Mouse (Mus musculus) midbrain, embryonic 14.5 days (tissue): ENCODE data around the gene Glt8d1. TPM values are rescaled to one million over a fixed set of nuclear protein-coding genes. Genes with fewer than 3 reads are reported as not detected.

ENCODE experiments used
- ATAC-seq: fragments of 200-750 bp; cut with Nextera tagmentation; 2 replicates; pipeline ENCODE4 v1.8.0; 2017; ENCODE audit warnings: moderate number of reproducible peaks, moderate library complexity; ENCODE audit not compliant: low FRiP score, low TSS enrichment
- DNase-seq: peaks from one replicate; pipeline ENCODE4 v3.0.0-alpha.2; 2015
- H3K27ac ChIP-seq: fragments of 300-500 bp; sonication (generic); replicated peaks from 2 replicates; pipeline ENCODE4 v1.5.1; 2014; ENCODE audit warnings: mild to moderate bottlenecking, low read depth, low read length, moderate library complexity
- H3K27me3 ChIP-seq: fragments of 300-500 bp; sonication (generic); 2 replicates; pipeline ENCODE4 v1.6.1; 2014; ENCODE audit warnings: low read length, control low read depth, mixed read lengths; ENCODE audit not compliant: control insufficient read depth, insufficient read depth
- H3K36me3 ChIP-seq: fragments of 300-500 bp; sonication (generic); 2 replicates; pipeline ENCODE4 v1.6.1; 2014; ENCODE audit warnings: low read length, control low read depth; ENCODE audit not compliant: control insufficient read depth, insufficient read depth
- H3K4me1 ChIP-seq: fragments of 300-500 bp; sonication (generic); 2 replicates; pipeline ENCODE4 v1.6.1; 2014; ENCODE audit warnings: mild to moderate bottlenecking, antibody characterized with exemption, low read length, control low read depth; ENCODE audit not compliant: control insufficient read depth, insufficient read depth
- H3K4me2 ChIP-seq: fragments of 300-500 bp; sonication (generic); 2 replicates; pipeline ENCODE4 v1.6.1; 2014; ENCODE audit warnings: mild to moderate bottlenecking, low read length, moderate library complexity
- H3K4me3 ChIP-seq: fragments of 300-500 bp; sonication (generic); replicated peaks from 2 replicates; pipeline ENCODE4 v1.5.1; 2014; ENCODE audit warnings: low read depth, low read length
- H3K9ac ChIP-seq: fragments of 300-500 bp; sonication (generic); replicated peaks from 2 replicates; pipeline ENCODE4 v1.6.1; 2014; ENCODE audit warnings: mild to moderate bottlenecking, low read length, moderate library complexity
- H3K9me3 ChIP-seq: fragments of 300-500 bp; sonication (generic); 2 replicates; pipeline ENCODE4 v1.6.1; 2016; ENCODE audit warnings: low read length, control low read depth, mixed read lengths; ENCODE audit not compliant: control insufficient read depth
- WGBS: fragments of 180-500 bp; shearing (Covaris S2); extraction: QIAGEN DNeasy Blood & Tissue Kit; methylation state at CpG from one replicate; pipeline ENCODE4 v1.1.7; 2014; 5-methylcytosine and 5-hydroxymethylcytosine counted together
- polyA plus RNA-seq: library from polyadenylated mRNA; unstranded; fragments of >200 nt; fragmentation: Nextera tagmentation; extraction: Ambion mirVana; gene quantifications from 2 replicates; pipeline ENCODE4 v1.2.1, GENCODE M21; 2014

Glt8d1 gene
- 54.0 and 62.4 TPM in 2 replicates for polyA plus RNA-seq

DNA sequence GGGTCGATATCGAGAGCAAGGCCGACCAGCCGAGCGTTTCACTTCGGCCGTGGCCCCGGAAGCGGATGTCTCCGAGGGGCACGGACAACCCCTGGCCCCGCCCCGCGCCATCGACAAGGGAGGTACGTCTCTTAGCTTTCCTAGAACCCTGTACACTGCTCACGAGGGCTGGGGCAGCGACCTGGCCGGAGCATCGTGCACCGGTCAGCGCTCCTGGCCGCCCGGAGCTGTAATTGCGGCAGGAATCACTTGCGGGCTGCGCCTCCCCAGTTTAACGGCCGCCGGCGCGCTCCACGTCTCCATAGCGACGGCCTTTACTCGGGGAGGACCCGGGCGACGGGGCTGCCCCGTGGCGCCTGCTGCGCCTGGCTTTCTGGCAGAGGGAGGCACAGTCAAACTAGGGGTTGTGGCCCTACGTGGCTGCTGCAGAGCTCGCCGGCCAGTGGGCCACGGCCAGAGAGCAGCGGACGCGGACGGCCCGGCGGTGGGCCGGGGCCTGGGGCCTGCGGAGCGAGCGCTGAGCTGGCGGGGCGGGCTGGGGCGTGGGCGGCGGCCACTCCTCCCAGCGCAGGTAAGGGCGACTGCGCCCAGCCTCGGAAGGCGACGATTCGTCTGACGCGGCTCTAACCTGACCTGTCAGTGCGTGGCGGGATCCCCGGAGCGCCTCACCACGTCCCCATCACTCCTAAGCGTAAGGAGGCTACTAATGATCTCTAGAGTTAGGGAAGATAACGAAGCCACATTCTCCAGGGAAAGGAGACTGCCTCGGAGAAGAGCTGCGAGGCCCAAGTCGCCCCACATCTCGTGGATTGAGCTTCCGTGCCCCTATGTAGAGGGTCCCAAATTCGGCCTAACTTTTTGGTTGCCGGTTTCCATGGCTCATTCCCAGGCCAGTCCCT, at the start of gene Glt8d1, which contains the start of gene Spcs1:
TSS of gene Glt8d1 (plus strand) at position 94 of the 899 bp plus-strand sequence.
TSS of gene Spcs1 (minus strand) at position 366 of the 899 bp plus-strand sequence.
- peaks cover 18% of the 10 kb centered on the region for H3K36me3 ChIP-seq
- no peaks in the 10 kb centered on the region for H3K9me3 ChIP-seq
- DNase-seq (peak; percentile 90), ATAC-seq (peak; percentile 94)
- H3K27ac ChIP-seq = peak within 1 kb of the TSS; percentile 93
- no peaks in the 10 kb centered on the region for H3K27me3 ChIP-seq
- H3K9ac ChIP-seq = peak within 1 kb of the TSS; percentile 88
- WGBS = under 1% methylated on average over 82 of the region's 84 CpGs
- peaks cover 8% of the 10 kb centered on the region for H3K4me1 ChIP-seq
- peak within 1 kb of the TSS; percentile 78 for H3K4me2 ChIP-seq
- peak within 1 kb of the TSS; percentile 95 for H3K4me3 ChIP-seq

DNA sequence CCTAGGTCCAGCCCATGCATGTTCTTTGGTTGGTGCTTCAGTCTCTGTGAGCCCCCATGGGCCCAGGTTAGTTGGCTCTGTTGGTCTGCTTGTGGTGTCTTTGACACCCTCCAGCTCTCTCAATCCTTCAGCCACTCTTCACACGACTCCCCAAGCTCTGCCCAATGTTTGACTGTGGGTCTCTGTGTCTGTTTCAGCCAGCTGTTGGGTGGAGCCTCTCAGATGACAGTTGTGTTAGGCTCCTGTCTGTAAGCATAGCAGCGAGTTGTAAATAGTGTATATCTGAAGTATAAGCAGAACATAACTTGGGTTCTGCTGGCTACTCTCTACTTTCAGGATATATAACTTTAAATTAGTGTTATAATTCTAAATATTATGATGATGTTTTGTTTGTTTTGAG, 42.7 kb upstream of the Glt8d1 start:
- DNase-seq (no peak), ATAC-seq (no peak)
- H3K4me1 ChIP-seq = no peaks in the 10 kb centered on the region
- no peak overlapping the region for H3K9ac ChIP-seq
- no peaks in the 10 kb centered on the region for H3K27me3 ChIP-seq
- 78% methylated on average over 2 of the region's 2 CpGs for WGBS
- H3K36me3 ChIP-seq = peaks cover 60% of the 10 kb centered on the region
- no peak overlapping the region for H3K4me2 ChIP-seq
- no peaks in the 10 kb centered on the region for H3K9me3 ChIP-seq
- no peak overlapping the region for H3K27ac ChIP-seq
- H3K4me3 ChIP-seq = no peak overlapping the region

DNA sequence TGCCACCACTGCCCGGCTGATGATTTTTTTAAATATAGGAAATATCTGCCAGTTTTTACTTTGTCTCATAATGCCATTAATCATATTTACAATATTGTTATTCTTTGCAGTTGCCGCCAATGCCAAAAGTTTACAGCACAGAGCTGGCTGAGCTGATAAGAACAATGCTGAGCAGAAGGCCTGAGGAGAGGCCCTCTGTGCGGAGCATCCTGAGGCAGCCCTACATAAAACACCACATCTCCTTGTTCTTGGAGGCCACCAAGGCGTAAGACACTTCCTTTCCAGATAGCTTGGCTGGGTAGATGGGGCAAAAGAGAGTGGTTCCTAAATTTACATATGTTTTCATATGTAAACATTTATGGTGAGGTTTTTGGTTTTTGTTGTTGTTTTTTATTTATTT, 42.2 kb upstream of the Glt8d1 start:
- no peak overlapping the region for H3K4me2 ChIP-seq
- H3K9me3 ChIP-seq = no peaks in the 10 kb centered on the region
- H3K27me3 ChIP-seq = no peaks in the 10 kb centered on the region
- H3K4me3 ChIP-seq = no peak overlapping the region
- peaks cover 57% of the 10 kb centered on the region for H3K36me3 ChIP-seq
- H3K4me1 ChIP-seq = no peaks in the 10 kb centered on the region
- H3K9ac ChIP-seq = no peak overlapping the region
- 97% methylated on average over 4 of the region's 4 CpGs for WGBS
- H3K27ac ChIP-seq = no peak overlapping the region
- ATAC-seq (no peak), DNase-seq (no peak)

- H3K27me3 ChIP-seq = no peaks in the 10 kb centered on the region
- H3K36me3 ChIP-seq = peaks cover 58% of the 10 kb centered on the region
- H3K4me3 ChIP-seq = no peak overlapping the region
- ATAC-seq (no peak), DNase-seq (no peak)
- no peak overlapping the region for H3K9ac ChIP-seq
- H3K4me2 ChIP-seq = no peak overlapping the region
- H3K9me3 ChIP-seq = no peaks in the 10 kb centered on the region
- no peak overlapping the region for H3K27ac ChIP-seq
- 95% methylated on average over 1 of the region's 1 CpGs for WGBS
- H3K4me1 ChIP-seq = no peaks in the 10 kb centered on the region
Measured at GRCm38 (mm10) chr14:30960366-30960765, 40.8 kb upstream of the Glt8d1 start.

DNA sequence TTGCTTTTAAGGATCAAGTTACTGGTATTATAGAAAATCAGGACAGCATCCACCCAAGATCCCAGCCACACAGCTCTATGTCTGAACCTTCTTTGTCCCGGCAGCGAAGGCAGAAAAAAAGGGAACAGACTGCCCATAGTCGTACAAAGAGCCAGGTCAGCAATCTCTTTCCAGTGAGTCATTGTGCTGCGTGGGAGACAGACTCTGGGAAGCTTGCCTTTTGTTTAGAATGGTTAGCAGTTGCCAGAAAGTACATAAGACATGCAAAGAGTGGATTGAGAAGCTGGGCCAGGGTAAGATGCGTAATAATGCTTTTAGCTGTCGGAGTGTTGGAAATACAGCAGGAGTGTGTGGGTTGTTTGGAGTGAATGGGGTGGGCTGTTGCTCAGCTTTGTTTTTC, 27.0 kb upstream of the Glt8d1 start:
- ATAC-seq = no peak
- Histone ChIP-seq H3K4me2 (no peak overlapping the region), H3K4me1 (no peaks in the 10 kb centered on the region), H3K9ac (no peak overlapping the region), H3K4me3 (no peak overlapping the region), H3K27me3 (no peaks in the 10 kb centered on the region), H3K9me3 (no peaks in the 10 kb centered on the region), H3K27ac (0 out of 2 replicates have a peak overlapping the region, but pooled peaks have one; percentile 37), H3K36me3 (peaks cover 48% of the 10 kb centered on the region)
- DNase-seq = peak; percentile 30
- WGBS = 54% methylated on average over 6 of the region's 6 CpGs

GRCm38 (mm10) chr14:30976222-30976621, 25.0 kb upstream of the Glt8d1 start:
- Histone ChIP-seq H3K9me3 (no peaks in the 10 kb centered on the region), H3K4me2 (no peak overlapping the region), H3K27me3 (no peaks in the 10 kb centered on the region), H3K4me1 (no peaks in the 10 kb centered on the region), H3K9ac (no peak overlapping the region), H3K36me3 (peaks cover 43% of the 10 kb centered on the region), H3K4me3 (no peak overlapping the region), H3K27ac (no peak overlapping the region)
- no peak for ATAC-seq
- 90% methylated on average over 3 of the region's 3 CpGs for WGBS
- DNase-seq = no peak

- ATAC-seq = no peak
Measured at GRCm38 (mm10) chr14:30996417-30996816, 4.8 kb upstream of the Glt8d1 start.

DNA sequence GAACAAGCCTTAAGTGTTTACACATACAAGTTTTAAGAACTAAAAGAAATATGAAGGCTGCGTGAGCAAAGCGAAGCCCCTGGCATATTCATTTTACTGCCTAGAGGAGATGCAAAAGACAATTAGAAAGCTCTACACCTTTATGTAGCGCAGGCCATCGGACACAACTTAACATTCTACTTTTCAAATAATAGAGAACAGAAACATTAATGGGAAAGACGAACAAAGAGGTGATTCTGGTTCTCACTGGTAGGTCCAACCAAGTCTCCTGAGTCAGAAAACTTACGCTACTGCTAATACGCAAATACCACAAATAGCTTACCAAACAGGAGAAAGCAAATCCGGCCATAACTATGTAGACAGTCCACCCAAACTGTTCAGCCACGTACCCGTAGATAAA, 844 bp upstream of the Glt8d1 start:
- 68% methylated on average over 10 of the region's 10 CpGs for WGBS
- ATAC-seq = no peak
- DNase-seq = no peak
- H3K27ac ChIP-seq = no peak overlapping the region
- H3K9ac ChIP-seq = peak overlapping the region; percentile 88; the same call in 1 of the 2 replicates
- peak overlapping the region; percentile 95 for H3K4me3 ChIP-seq
- H3K9me3 ChIP-seq = no peaks in the 10 kb centered on the region
- H3K4me2 ChIP-seq = peak overlapping the region; percentile 78
- H3K4me1 ChIP-seq = peaks cover 8% of the 10 kb centered on the region
- H3K27me3 ChIP-seq = no peaks in the 10 kb centered on the region
- peaks cover 18% of the 10 kb centered on the region for H3K36me3 ChIP-seq

More at GRCm38 (mm10) chr14:30996417-30996816, 4.8 kb upstream of the Glt8d1 start:
- Histone ChIP-seq H3K36me3 (peaks cover 13% of the 10 kb centered on the region; the same call in 1 of the 2 replicates), H3K4me3 (no peak overlapping the region), H3K27ac (no peak overlapping the region), H3K27me3 (no peaks in the 10 kb centered on the region), H3K4me1 (no peaks in the 10 kb centered on the region), H3K9ac (no peak overlapping the region), H3K4me2 (no peak overlapping the region), H3K9me3 (no peaks in the 10 kb centered on the region)
- DNase-seq = no peak
